Mouse (Mus musculus): ENCODE data around the gene Tmod3.
"Not testable (repeated sequence)": the region's sequence is repeated elsewhere in the genome, so short reads cannot be mapped to it uniquely, and the experiment has no call there.

Tmod3 gene

DNA sequence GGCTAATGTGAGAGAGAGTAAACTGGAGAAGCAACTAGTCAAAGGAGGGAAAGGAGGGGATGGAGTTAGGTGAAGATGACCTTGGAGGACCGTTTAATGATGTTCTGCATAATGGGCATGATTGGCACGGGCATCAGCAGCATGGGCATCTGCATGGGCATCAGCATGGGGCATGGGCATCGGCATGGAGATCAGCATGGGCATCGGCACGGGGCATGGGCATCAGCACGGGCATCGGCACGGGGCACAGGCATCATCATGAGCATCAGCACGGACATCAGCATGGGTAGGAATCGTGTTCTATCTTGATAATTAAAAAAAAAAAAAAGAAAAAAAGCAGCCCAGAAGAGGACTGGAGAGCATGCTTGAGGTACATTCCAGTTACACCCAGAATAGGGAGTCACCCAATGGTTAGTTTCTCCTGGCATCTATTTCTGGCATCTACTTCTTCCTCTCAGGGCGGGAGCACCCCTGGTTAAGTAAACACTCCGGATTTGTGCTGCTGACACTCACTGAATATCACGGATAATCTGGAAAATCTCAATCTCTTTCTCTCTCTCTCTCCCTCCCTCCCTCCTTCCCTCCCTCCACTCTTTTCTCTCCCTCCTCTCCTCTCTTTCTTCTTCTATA is 1.7 kb upstream of the Tmod3 start:
- POLR2A ChIA-PET, result no interaction called here
- CTCF ChIA-PET, result no interaction called here

DNA sequence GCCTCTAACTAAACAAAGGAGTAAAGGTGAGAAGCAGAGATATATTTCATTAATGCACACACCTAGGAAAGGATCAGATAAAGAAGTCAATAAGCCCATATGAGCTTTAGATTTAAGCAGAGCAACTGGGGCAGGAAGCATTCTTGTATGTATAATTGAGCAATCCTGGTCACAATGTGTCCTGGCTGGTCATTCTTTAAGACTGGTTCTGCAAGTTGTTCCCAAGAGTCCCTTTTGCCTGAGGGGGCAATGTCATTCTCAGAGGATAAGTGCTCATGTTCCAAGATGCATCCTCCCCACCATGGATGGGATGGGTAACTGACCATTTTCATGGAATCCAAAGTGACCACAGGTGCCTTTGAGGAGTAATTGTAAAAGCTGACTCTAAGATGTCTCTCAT is 896 bp upstream of the Tmod3 start:
- POLR2A ChIA-PET, result interaction anchor here in 2 of 4 experiments (0.6 to 1.3 kb wide), 3 partner anchors 9 to 65 kb away, joined by 3 read pairs; partner anchors contain the start of gene Lysmd2 (in 1 of the 2)
- CTCF ChIA-PET, result no interaction called here

DNA sequence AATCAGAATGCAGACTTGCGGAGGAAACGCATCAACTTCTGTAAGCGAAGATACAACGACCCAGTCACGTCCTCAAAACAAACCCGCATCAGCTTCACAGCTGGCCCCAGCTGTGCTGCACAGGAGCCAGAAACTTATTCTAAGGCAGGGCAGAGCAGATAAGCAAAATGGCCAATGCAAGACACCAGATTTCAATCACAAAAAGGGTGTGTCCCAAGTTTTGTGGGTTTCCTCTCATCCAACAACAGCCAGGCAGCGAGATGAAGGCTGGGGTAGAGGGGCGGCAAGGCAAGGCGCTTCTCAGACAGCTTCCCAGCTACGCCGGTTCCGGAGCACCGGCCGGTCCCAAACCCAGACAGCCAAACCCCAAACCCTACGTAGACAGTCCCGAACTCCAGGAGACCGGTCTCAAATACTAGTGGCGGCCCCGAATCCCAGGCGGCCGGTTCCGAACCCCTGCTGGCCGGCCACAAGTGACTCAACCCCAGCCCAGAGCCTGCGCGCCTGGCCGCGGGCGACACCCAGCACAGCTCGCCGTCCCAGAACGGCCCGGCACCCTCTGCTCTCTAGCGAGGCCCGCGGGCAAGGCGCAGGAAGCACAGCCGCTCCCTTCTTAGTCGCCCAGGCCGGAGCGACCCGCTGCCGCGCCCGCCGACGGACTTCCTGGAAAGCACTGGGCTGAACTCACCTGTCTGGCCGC is 495 bp downstream of the Tmod3 start:
- CTCF ChIA-PET, result interaction anchor here in 2 of 4 experiments (0.6 to 1.9 kb wide), 3 partner anchors 23 to 92 kb away, joined by 3 to 5 read pairs (median 3); no protein-coding TSS in a partner anchor
- POLR2A ChIA-PET, result interaction anchor here in 3 of 4 experiments (0.7 to 1.7 kb wide), 14 partner anchors 11 to 197 kb away, joined by 3 to 7 read pairs (median 4); partner anchors contain the start of gene Leo1 (in 1 of the 3)

DNA sequence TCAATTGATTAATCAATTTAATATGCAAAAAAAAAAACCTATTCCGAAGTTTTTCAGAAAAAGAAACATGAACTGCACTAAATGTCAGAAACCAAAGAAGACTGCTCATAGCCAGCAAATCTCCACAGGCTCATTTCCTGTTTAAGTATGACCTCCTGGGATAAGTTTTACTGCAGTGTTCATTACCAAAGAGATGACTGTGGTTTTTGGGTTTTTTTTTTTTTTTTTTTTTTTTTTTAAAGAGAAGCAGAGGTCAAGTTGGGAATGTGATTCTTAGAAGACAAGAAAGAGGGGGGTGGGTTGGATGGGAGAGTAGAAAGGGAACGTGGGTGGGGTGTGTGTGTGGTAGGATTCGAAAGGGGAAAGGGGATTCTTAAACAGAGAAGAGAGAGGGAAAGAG is 1.1 kb downstream of the Tmod3 start:
- ChIA-PET POLR2A (interaction anchor here in 3 of 4 experiments (0.6 to 1.7 kb wide), 13 partner anchors 11 to 196 kb away, joined by 3 to 7 read pairs (median 3); partner anchors contain the start of gene Leo1 (in 1 of the 3)), CTCF (interaction anchor here in 1 of 4 experiments (1.9 kb wide), 1 partner anchor 24 kb away, joined by 5 read pairs; no protein-coding TSS in a partner anchor)

DNA sequence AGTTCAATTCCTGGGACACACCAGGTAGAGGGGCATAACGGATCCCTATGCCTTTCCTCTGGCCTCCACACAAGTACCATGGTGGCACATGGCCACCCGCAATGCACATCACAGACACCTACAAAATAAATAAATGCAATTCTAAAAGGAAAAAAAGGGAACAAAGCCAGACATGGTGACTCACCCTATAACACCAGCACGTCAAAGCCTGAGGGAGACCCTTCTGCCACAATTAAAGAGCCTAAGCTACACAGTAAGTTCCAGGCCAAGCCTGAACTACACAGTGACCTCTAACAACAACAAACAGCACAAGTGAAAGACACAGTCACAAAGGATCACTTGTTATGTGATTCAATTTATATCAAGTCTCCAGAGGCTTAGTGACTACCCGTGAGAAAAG is 5.7 kb downstream of the Tmod3 start:
- POLR2A ChIA-PET, result no interaction called here
- CTCF ChIA-PET, result interaction anchor here in 1 of 4 experiments (1.4 kb wide), 1 partner anchor 28 kb away, joined by 3 read pairs; no protein-coding TSS in a partner anchor

DNA sequence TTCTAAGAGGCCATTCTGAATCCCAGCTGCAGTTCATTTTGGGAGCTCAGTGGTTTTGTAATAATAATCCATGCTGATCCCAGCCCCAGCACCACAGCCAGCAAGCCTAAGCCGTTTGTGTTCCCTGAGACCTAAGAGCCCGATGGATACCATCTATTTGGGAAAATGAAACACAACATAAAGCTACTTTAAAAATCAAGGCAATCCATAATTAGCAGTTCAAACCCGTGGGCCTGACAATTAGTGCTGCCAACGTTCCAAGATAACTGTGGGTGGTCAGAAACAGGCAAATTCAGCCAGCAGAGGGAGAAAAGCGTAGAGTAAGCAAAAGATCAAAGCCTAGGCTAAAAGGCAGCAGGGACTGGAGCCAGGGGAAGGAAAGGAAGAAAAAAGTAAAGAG is 8.1 kb downstream of the Tmod3 start:
- ChIA-PET CTCF (no interaction called here), POLR2A (interaction anchor here in 1 of 4 experiments (0.7 kb wide), 1 partner anchor 72 kb away, joined by 3 read pairs; no protein-coding TSS in a partner anchor)

DNA sequence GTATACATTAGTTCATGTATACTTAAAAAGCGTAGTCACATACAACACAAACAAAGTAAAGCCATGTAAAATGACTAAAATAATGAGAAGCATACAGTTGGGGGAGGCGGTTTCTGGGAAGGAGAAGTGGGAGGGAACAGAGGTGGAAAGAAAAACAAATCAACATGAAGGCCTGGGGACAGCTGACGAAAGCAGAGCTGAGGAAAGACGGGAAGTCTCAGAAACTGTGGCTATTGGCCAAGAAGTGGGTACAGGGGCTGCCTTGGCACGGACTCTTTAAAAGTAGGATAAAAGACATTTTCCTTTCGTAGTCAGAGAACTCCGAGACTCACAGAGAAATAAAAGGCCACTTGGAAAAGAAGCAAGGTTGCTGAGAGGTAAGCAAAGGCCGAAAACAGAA is 10.4 kb downstream of the Tmod3 start:
- POLR2A ChIA-PET, result no interaction called here
- CTCF ChIA-PET, result no interaction called here

DNA sequence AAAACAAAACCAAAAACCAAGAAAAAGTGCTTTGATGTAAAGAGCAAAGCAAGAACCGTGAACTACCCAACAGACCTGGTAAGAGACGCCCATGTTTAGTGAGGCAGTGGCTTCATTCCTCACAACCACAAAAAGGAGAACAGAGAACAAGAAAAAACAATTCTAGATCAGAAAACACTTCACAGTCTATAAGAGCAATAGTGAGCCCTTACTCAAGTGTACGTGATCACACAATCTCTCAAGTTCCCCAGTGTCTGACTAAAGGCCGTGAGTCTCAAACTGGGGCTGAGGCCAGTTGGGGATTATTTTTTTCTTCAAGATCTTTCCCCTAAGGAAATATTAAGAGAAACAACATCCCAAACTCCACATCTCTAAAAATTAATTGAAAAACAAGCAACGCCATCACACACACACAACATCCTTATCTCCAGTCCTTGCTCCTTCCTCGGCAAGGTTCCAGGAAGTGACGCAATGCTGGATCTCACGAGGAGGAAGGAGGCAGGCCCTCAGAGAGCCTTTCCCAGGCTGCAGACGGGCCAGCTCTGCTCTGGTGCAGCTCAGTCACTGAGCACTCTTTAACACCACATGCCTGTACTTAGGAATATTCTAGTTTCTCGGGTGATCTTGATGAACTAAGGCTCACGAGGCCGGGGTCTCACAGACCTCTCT is 12.4 kb downstream of the Tmod3 start:
- ChIA-PET POLR2A (interaction anchor here in 2 of 4 experiments (0.6 to 2.3 kb wide), 9 partner anchors 9 to 338 kb away, joined by 3 to 7 read pairs (median 3); partner anchors contain the start of gene Tmod3 (in 2 of the 2)), CTCF (no interaction called here)

- POLR2A ChIA-PET, result interaction anchor here in 2 of 4 experiments (0.6 to 1.3 kb wide), 4 partner anchors 8 to 229 kb away, joined by 3 to 9 read pairs (median 4); no protein-coding TSS in a partner anchor
Measured at GRCm38 (mm10) chr9:75545514-75545913, 13.9 kb downstream of the Tmod3 start.

GRCm38 (mm10) chr9:75541497-75541896 is 18.0 kb downstream of the Tmod3 start:
- ChIA-PET CTCF (interaction anchor here in 3 of 4 experiments (0.5 to 1.2 kb wide), 4 partner anchors 13 to 278 kb away, joined by 3 to 6 read pairs (median 4); no protein-coding TSS in a partner anchor), POLR2A (interaction anchor here in 3 of 4 experiments (0.5 to 1.9 kb wide), 9 partner anchors 9 to 571 kb away, joined by 3 to 6 read pairs (median 5); partner anchors contain the start of genes Tmod3 (in 2 of the 3) and Lysmd2 (in 1 of the 3))

More at GRCm38 (mm10) chr9:75545514-75545913, 13.9 kb downstream of the Tmod3 start:
- CTCF ChIA-PET, result no interaction called here

- ChIA-PET POLR2A (interaction anchor here in 1 of 4 experiments (1.3 to 1.7 kb wide), 3 partner anchors 10 to 68 kb away, joined by 3 to 5 read pairs (median 5); no protein-coding TSS in a partner anchor), CTCF (interaction anchor here in 1 of 4 experiments (2.3 kb wide), 1 partner anchor 8 kb away, joined by 6 read pairs; no protein-coding TSS in a partner anchor)
Measured at GRCm38 (mm10) chr9:75536422-75536821, 23.0 kb downstream of the Tmod3 start.

GRCm38 (mm10) chr9:75534431-75534962 is 25.0 kb downstream of the Tmod3 start:
- POLR2A ChIA-PET, result interaction anchor here in 2 of 4 experiments (0.6 to 1.3 kb wide), 4 partner anchors 11 to 448 kb away, joined by 3 read pairs; no protein-coding TSS in a partner anchor

GRCm38 (mm10) chr9:75532989-75533388 is 26.5 kb downstream of the Tmod3 start:
- CTCF ChIA-PET, result not testable (repeated sequence)
- POLR2A ChIA-PET, result interaction anchor here in 2 of 4 experiments (0.6 to 1.9 kb wide), 4 partner anchors 8 to 45 kb away, joined by 3 to 6 read pairs (median 4); partner anchors contain the start of gene Tmod3 (in 1 of the 2)

More at GRCm38 (mm10) chr9:75534431-75534962, 25.0 kb downstream of the Tmod3 start:
- CTCF ChIA-PET, result no interaction called here

- POLR2A ChIA-PET, result interaction anchor here in 2 of 4 experiments (0.7 to 1.9 kb wide), 5 partner anchors 9 to 50 kb away, joined by 3 to 6 read pairs (median 5); partner anchors contain the start of gene Tmod3 (in 1 of the 2)
- CTCF ChIA-PET, result no interaction called here
Measured at GRCm38 (mm10) chr9:75532461-75532860, 27.0 kb downstream of the Tmod3 start.

GRCm38 (mm10) chr9:75529358-75529757 is 30.1 kb downstream of the Tmod3 start:
- CTCF ChIA-PET, result interaction anchor here in 2 of 4 experiments (0.6 to 2.0 kb wide), 3 partner anchors 8 to 59 kb away, joined by 3 to 6 read pairs (median 6); no protein-coding TSS in a partner anchor

GRCm38 (mm10) chr9:75528096-75528495 is 31.4 kb downstream of the Tmod3 start:
- ChIA-PET POLR2A (interaction anchor here in 2 of 4 experiments (0.8 to 1.4 kb wide), 4 partner anchors 19 to 54 kb away, joined by 3 to 4 read pairs (median 3); no protein-coding TSS in a partner anchor), CTCF (interaction anchor here in 3 of 4 experiments (0.6 to 2.0 kb wide), 13 partner anchors 9 to 104 kb away, joined by 3 to 13 read pairs (median 4); no protein-coding TSS in a partner anchor)

More at GRCm38 (mm10) chr9:75529358-75529757, 30.1 kb downstream of the Tmod3 start:
- POLR2A ChIA-PET, result interaction anchor here in 2 of 4 experiments (0.6 kb wide), 2 partner anchors 27 to 111 kb away, joined by 3 read pairs; no protein-coding TSS in a partner anchor

- ChIA-PET POLR2A (interaction anchor here in 2 of 4 experiments (1.0 to 1.4 kb wide), 3 partner anchors 20 to 55 kb away, joined by 3 to 4 read pairs (median 3); no protein-coding TSS in a partner anchor), CTCF (interaction anchor here (0.7 to 2.0 kb wide), 9 partner anchors 9 to 105 kb away, joined by 3 to 13 read pairs (median 5); partner anchors contain the start of gene Tmod3 (in 1 of the 4))
Measured at GRCm38 (mm10) chr9:75527368-75528059, 31.9 kb downstream of the Tmod3 start.
